Mouse (Mus musculus): ENCODE measurements around the gene Slc5a10. TPM values are rescaled to one million over a fixed set of nuclear protein-coding genes. Genes with fewer than 3 reads are reported as not detected.

Gene Slc5a10
- polyA plus RNA-seq, 1 experiment from 2014 or later = not detected

DNA sequence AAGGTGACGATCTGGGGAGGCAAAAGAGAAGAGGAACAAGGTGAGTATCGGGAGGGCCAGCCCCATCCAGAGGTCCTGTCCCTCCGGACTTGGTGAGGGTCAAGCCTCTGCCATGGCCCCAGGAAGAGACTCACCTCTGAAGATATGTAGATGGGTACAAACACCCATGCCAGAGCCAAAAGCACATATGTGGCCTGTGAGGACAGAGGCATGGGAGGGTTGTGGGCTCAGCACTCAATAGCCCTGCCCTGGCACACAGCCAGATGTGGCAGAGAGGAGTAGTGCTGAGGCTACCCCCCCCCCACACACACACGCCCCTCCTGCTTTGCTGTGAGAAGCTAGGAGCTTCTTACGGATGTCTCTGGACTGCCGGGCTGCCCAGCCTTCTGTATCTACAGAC, 5.5 kb downstream of the Slc5a10 start:
- Histone ChIP-seq H3K9me3 (ENCODE audit: control insufficient read depth, low read length) (no peaks in the 10 kb centered on the region), H3K9ac (ENCODE audit: low read length) (no peak overlapping the region), H3K27me3 (replicated peaks; ENCODE audit: control insufficient read depth, insufficient read depth, low read length) (no peaks in the 10 kb centered on the region), H3K4me3 (ENCODE audit: low read depth, low read length) (no peak overlapping the region), H3K36me3 (ENCODE audit: control insufficient read depth, insufficient read depth, low read length) (no peaks in the 10 kb centered on the region), H3K4me2 (ENCODE audit: low read length) (no peak overlapping the region), H3K4me1 (replicated peaks; ENCODE audit: control insufficient read depth, insufficient read depth, low read length) (no peaks in the 10 kb centered on the region), H3K27ac (ENCODE audit: low read depth) (no peak overlapping the region)
- DNase-seq (ENCODE audit: low spot score) (no peak), ATAC-seq (replicated peaks; ENCODE audit: low FRiP score, low TSS enrichment, low read depth) (0 out of 2 replicates have a peak, but pooled peaks have one; percentile 18)
- 65% methylated on average over 6 of the region's 6 CpGs for WGBS

GRCm38 (mm10) chr11:61714346-61715117, 6.1 kb downstream of the Slc5a10 start:
- Histone ChIP-seq H3K9me3 (ENCODE audit: control insufficient read depth, low read length) (no peaks in the 10 kb centered on the region), H3K27me3 (replicated peaks; ENCODE audit: control insufficient read depth, insufficient read depth, low read length) (no peaks in the 10 kb centered on the region), H3K36me3 (ENCODE audit: control insufficient read depth, insufficient read depth, low read length) (no peaks in the 10 kb centered on the region), H3K4me3 (ENCODE audit: low read depth, low read length) (no peak overlapping the region), H3K4me2 (ENCODE audit: low read length) (no peak overlapping the region), H3K4me1 (replicated peaks; ENCODE audit: control insufficient read depth, insufficient read depth, low read length) (no peaks in the 10 kb centered on the region), H3K9ac (ENCODE audit: low read length) (no peak overlapping the region), H3K27ac (ENCODE audit: low read depth) (no peak overlapping the region)
- DNase-seq (ENCODE audit: low spot score) = peak; percentile 84
- 45% methylated on average over 11 of the region's 11 CpGs for WGBS
- peak; percentile 73 for ATAC-seq (replicated peaks; ENCODE audit: low FRiP score, low TSS enrichment, low read depth)

- no peak overlapping the region for H3K4me3 ChIP-seq (ENCODE audit: low read depth, low read length)
- no peak overlapping the region for H3K4me2 ChIP-seq (ENCODE audit: low read length)
- no peak for ATAC-seq (replicated peaks; ENCODE audit: low FRiP score, low TSS enrichment, low read depth)
- 54% methylated on average over 15 of the region's 15 CpGs for WGBS
- no peaks in the 10 kb centered on the region for H3K36me3 ChIP-seq (ENCODE audit: control insufficient read depth, insufficient read depth, low read length)
- H3K27me3 ChIP-seq (replicated peaks; ENCODE audit: control insufficient read depth, insufficient read depth, low read length) = no peaks in the 10 kb centered on the region
- DNase-seq (ENCODE audit: low spot score) = no peak
- no peaks in the 10 kb centered on the region for H3K9me3 ChIP-seq (ENCODE audit: control insufficient read depth, low read length)
- H3K9ac ChIP-seq (ENCODE audit: low read length) = no peak overlapping the region
- no peaks in the 10 kb centered on the region for H3K4me1 ChIP-seq (replicated peaks; ENCODE audit: control insufficient read depth, insufficient read depth, low read length)
- H3K27ac ChIP-seq (ENCODE audit: low read depth) = no peak overlapping the region
Observed at GRCm38 (mm10) chr11:61713157-61713855, 7.3 kb downstream of the Slc5a10 start.

DNA sequence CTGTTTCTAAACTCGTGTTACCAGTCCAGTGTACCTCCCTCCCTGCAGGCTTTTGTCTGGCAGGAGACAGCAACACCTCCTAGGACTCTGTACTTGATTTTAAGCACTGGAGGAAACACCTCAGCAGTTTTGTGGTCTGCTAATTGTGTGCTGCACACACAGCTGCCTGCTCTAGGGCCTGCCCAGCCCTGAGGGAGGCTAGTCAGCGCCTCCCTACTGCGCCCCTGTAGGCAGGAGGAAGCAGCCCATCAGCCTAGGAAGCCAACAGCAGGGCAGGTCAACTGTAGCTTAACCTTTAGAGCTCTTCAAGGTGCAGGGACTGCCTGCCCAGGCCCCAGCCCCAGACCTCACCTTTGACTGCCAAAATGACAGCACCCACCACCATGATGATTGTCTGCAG, 11.7 kb downstream of the Slc5a10 start:
- H3K27ac ChIP-seq (ENCODE audit: low read depth) = no peak overlapping the region

GRCm38 (mm10) chr11:61706232-61706631, 14.4 kb downstream of the Slc5a10 start:
- no peak overlapping the region for H3K4me2 ChIP-seq (ENCODE audit: low read length)
- H3K27ac ChIP-seq (ENCODE audit: low read depth) = no peak overlapping the region
- ATAC-seq (replicated peaks; ENCODE audit: low FRiP score, low TSS enrichment, low read depth) = no peak
- H3K4me1 ChIP-seq (replicated peaks; ENCODE audit: control insufficient read depth, insufficient read depth, low read length) = no peaks in the 10 kb centered on the region
- H3K9me3 ChIP-seq (ENCODE audit: control insufficient read depth, low read length) = no peaks in the 10 kb centered on the region
- no peak overlapping the region for H3K4me3 ChIP-seq (ENCODE audit: low read depth, low read length)
- no peaks in the 10 kb centered on the region for H3K36me3 ChIP-seq (ENCODE audit: control insufficient read depth, insufficient read depth, low read length)
- no peak for DNase-seq (ENCODE audit: low spot score)
- 64% methylated on average over 4 of the region's 4 CpGs for WGBS
- H3K9ac ChIP-seq (ENCODE audit: low read length) = no peak overlapping the region
- H3K27me3 ChIP-seq (replicated peaks; ENCODE audit: control insufficient read depth, insufficient read depth, low read length) = no peaks in the 10 kb centered on the region

More for the DNA sequence above, 11.7 kb downstream of the Slc5a10 start:
- Histone ChIP-seq H3K9ac (ENCODE audit: low read length) (no peak overlapping the region), H3K4me2 (ENCODE audit: low read length) (no peak overlapping the region), H3K4me3 (ENCODE audit: low read depth, low read length) (no peak overlapping the region), H3K27me3 (replicated peaks; ENCODE audit: control insufficient read depth, insufficient read depth, low read length) (no peaks in the 10 kb centered on the region), H3K4me1 (replicated peaks; ENCODE audit: control insufficient read depth, insufficient read depth, low read length) (no peaks in the 10 kb centered on the region), H3K36me3 (ENCODE audit: control insufficient read depth, insufficient read depth, low read length) (no peaks in the 10 kb centered on the region), H3K9me3 (ENCODE audit: control insufficient read depth, low read length) (no peaks in the 10 kb centered on the region)
- no peak for DNase-seq (ENCODE audit: low spot score)
- WGBS = 47% methylated on average over 3 of the region's 3 CpGs
- ATAC-seq (replicated peaks; ENCODE audit: low FRiP score, low TSS enrichment, low read depth) = no peak

- ATAC-seq (replicated peaks; ENCODE audit: low FRiP score, low TSS enrichment, low read depth) (no peak), DNase-seq (ENCODE audit: low spot score) (no peak)
- H3K4me1 ChIP-seq (replicated peaks; ENCODE audit: control insufficient read depth, insufficient read depth, low read length) = no peaks in the 10 kb centered on the region
- no peaks in the 10 kb centered on the region for H3K9me3 ChIP-seq (ENCODE audit: control insufficient read depth, low read length)
- WGBS = 97% methylated on average over 2 of the region's 2 CpGs
- H3K4me3 ChIP-seq (ENCODE audit: low read depth, low read length) = no peak overlapping the region
- H3K36me3 ChIP-seq (ENCODE audit: control insufficient read depth, insufficient read depth, low read length) = no peaks in the 10 kb centered on the region
- no peaks in the 10 kb centered on the region for H3K27me3 ChIP-seq (replicated peaks; ENCODE audit: control insufficient read depth, insufficient read depth, low read length)
- no peak overlapping the region for H3K4me2 ChIP-seq (ENCODE audit: low read length)
- H3K27ac ChIP-seq (ENCODE audit: low read depth) = no peak overlapping the region
- H3K9ac ChIP-seq (ENCODE audit: low read length) = no peak overlapping the region
Observed at GRCm38 (mm10) chr11:61705581-61705980, 15.0 kb downstream of the Slc5a10 start.

- no peaks in the 10 kb centered on the region for H3K36me3 ChIP-seq (ENCODE audit: control insufficient read depth, insufficient read depth, low read length)
- no peak overlapping the region for H3K27ac ChIP-seq (ENCODE audit: low read depth)
- ATAC-seq (replicated peaks; ENCODE audit: low FRiP score, low TSS enrichment, low read depth) (no peak), DNase-seq (ENCODE audit: low spot score) (no peak)
- H3K27me3 ChIP-seq (replicated peaks; ENCODE audit: control insufficient read depth, insufficient read depth, low read length) = no peaks in the 10 kb centered on the region
- H3K4me1 ChIP-seq (replicated peaks; ENCODE audit: control insufficient read depth, insufficient read depth, low read length) = no peaks in the 10 kb centered on the region
- H3K9me3 ChIP-seq (ENCODE audit: control insufficient read depth, low read length) = no peaks in the 10 kb centered on the region
- H3K4me2 ChIP-seq (ENCODE audit: low read length) = no peak overlapping the region
- whole genome bisulfite sequencing = 98% methylated on average over 5 of the region's 5 CpGs
- H3K9ac ChIP-seq (ENCODE audit: low read length) = no peak overlapping the region
- H3K4me3 ChIP-seq (ENCODE audit: low read depth, low read length) = no peak overlapping the region
Observed at GRCm38 (mm10) chr11:61702494-61702893, 18.1 kb downstream of the Slc5a10 start.

DNA sequence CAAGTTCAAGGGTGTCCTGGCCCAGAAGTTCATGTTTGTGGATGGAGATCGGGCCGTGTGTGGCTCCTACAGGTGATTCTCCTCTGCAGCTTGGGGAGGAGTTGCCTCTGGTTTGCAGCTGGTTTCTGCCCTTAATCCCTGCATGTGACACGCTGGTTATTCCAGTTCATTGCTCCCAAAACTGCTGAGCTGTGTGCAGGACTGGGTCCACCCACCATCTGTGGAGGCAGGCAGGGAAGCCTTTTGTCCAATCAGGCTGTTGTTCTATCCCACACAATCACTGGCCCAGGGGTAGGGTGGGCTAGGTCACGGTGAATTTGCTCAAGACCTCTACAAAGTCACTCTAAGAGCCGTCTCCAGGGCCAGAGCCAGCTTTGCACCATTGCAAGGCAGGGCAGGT, 18.9 kb downstream of the Slc5a10 start:
- 79% methylated on average over 5 of the region's 5 CpGs for WGBS
- H3K9ac ChIP-seq (ENCODE audit: low read length) = no peak overlapping the region
- ATAC-seq (replicated peaks; ENCODE audit: low FRiP score, low TSS enrichment, low read depth) = no peak

More for the DNA sequence above, 18.9 kb downstream of the Slc5a10 start:
- H3K36me3 ChIP-seq (ENCODE audit: control insufficient read depth, insufficient read depth, low read length) = no peaks in the 10 kb centered on the region
- no peaks in the 10 kb centered on the region for H3K27me3 ChIP-seq (replicated peaks; ENCODE audit: control insufficient read depth, insufficient read depth, low read length)
- H3K4me3 ChIP-seq (ENCODE audit: low read depth, low read length) = no peak overlapping the region
- no peaks in the 10 kb centered on the region for H3K9me3 ChIP-seq (ENCODE audit: control insufficient read depth, low read length)
- H3K27ac ChIP-seq (ENCODE audit: low read depth) = no peak overlapping the region
- H3K4me1 ChIP-seq (replicated peaks; ENCODE audit: control insufficient read depth, insufficient read depth, low read length) = no peaks in the 10 kb centered on the region
- DNase-seq (ENCODE audit: low spot score) = no peak
- H3K4me2 ChIP-seq (ENCODE audit: low read length) = no peak overlapping the region

Data from intestine, embryonic 14.5 days (tissue).